Mouse (Mus musculus) stomach, embryonic 14.5 days (tissue): ENCODE data around the gene Plxdc2. TPM values are rescaled to one million over a fixed set of nuclear protein-coding genes. Genes with fewer than 3 reads are reported as not detected.

Source experiments
- ATAC-seq: fragments of 200-750 bp; cut with Nextera tagmentation; 2 replicates; pipeline ENCODE4 v1.8.0; 2017; ENCODE audit warnings: low read depth, moderate TSS enrichment; ENCODE audit not compliant: insufficient number of reproducible peaks, insufficient read depth, low FRiP score
- H3K27ac ChIP-seq: fragments of 300-500 bp; sonication (generic); 2 replicates; pipeline ENCODE4 v1.5.1; 2014; ENCODE audit warnings: mild to moderate bottlenecking, low read length, moderate library complexity, mixed read lengths
- H3K27me3 ChIP-seq: fragments of 300-500 bp; sonication (generic); 2 replicates; pipeline ENCODE4 v1.6.1; 2014; ENCODE audit warnings: low read length, control low read depth, mixed read lengths; ENCODE audit not compliant: control insufficient read depth, insufficient read depth
- H3K36me3 ChIP-seq: fragments of 300-500 bp; sonication (generic); 2 replicates; pipeline ENCODE4 v1.6.1; 2014; ENCODE audit warnings: mild to moderate bottlenecking, control low read depth, low read length, moderate library complexity, mixed read lengths; ENCODE audit not compliant: control insufficient read depth, insufficient read depth
- H3K4me1 ChIP-seq: fragments of 300-500 bp; sonication (generic); 2 replicates; pipeline ENCODE4 v1.6.1; 2014; ENCODE audit warnings: low read length, control low read depth, mixed read lengths; ENCODE audit not compliant: control insufficient read depth, insufficient read depth
- H3K4me2 ChIP-seq: fragments of 300-500 bp; sonication (generic); replicated peaks from 2 replicates; pipeline ENCODE4 v1.6.1; 2014; ENCODE audit warnings: low read depth, low read length, control low read depth
- H3K4me3 ChIP-seq: fragments of 300-500 bp; sonication (generic); 2 replicates; pipeline ENCODE4 v1.5.1; 2014; ENCODE audit warnings: low read depth, low read length, control low read depth
- H3K9ac ChIP-seq: fragments of 300-500 bp; sonication (generic); replicated peaks from 2 replicates; pipeline ENCODE4 v1.6.1; 2014; ENCODE audit warnings: low read depth, mild to moderate bottlenecking, control low read depth, low read length, moderate library complexity, mixed read lengths
- H3K9me3 ChIP-seq: fragments of 300-500 bp; sonication (generic); 2 replicates; pipeline ENCODE4 v1.6.1; 2016; ENCODE audit warnings: low read depth, low read length, control low read depth; ENCODE audit not compliant: control insufficient read depth
- WGBS: fragments of 180-500 bp; shearing (Covaris S2); extraction: QIAGEN DNeasy Blood & Tissue Kit; methylation state at CpG from one replicate; pipeline ENCODE4 v1.1.7; 2014; 5-methylcytosine and 5-hydroxymethylcytosine counted together
- polyA plus RNA-seq: library from polyadenylated mRNA; unstranded; fragments of >200 nt; fragmentation: Nextera tagmentation; extraction: Ambion mirVana; gene quantifications from 2 replicates; pipeline ENCODE4 v1.2.1, GENCODE M21; 2014

Plxdc2 gene
- polyA plus RNA-seq, 1 experiment from 2014 or later = 27.8 TPM

DNA sequence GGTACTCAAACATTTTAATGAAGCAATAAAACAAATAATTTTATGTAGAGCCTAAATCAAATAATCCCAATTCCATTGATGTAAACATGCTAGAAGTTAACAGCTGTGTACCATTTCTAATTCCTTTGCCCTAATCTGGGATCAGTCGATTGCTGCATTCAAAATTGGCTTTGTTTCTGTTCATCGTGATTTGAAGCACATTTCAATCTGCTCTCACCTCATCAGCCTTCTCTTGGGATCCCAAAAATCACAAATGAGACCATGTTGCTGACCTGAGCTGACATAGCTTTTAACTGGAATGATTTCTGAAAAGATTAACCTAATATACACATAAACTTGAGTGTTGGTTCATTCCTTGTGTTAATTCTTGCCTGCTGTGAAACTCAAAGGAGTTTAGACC, 340.3 kb downstream of the Plxdc2 start:
- no peak overlapping the region for H3K4me2 ChIP-seq
- no peak overlapping the region for H3K4me3 ChIP-seq
- no peaks in the 10 kb centered on the region for H3K27me3 ChIP-seq
- no peak overlapping the region for H3K27ac ChIP-seq
- ATAC-seq = no peak
- no peak overlapping the region for H3K9ac ChIP-seq
- H3K9me3 ChIP-seq = no peaks in the 10 kb centered on the region
- H3K4me1 ChIP-seq = no peaks in the 10 kb centered on the region
- WGBS = 65% methylated on average over 2 of the region's 2 CpGs
- H3K36me3 ChIP-seq = no peaks in the 10 kb centered on the region

DNA sequence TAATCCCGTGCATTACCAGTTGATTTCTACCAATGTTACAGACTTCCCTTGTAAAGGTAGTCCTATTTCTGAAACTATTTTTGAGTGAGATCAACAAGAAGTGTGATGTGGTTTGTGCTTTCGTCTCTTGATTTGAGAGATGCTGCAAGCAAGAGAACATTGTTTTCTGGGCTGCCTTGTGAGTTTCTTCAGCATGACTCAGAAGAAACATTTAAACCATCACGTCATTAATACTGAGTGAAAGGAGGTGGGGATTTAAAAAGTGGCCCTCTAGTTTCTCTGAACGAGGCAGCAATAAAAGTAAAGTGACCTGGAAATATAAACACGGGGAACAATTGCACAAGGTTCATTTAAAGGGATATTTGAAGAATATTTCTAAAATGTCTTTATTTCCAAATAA, 341.1 kb downstream of the Plxdc2 start:
- Histone ChIP-seq H3K9ac (no peak overlapping the region), H3K4me1 (no peaks in the 10 kb centered on the region), H3K9me3 (no peaks in the 10 kb centered on the region), H3K36me3 (no peaks in the 10 kb centered on the region), H3K4me2 (no peak overlapping the region), H3K27me3 (no peaks in the 10 kb centered on the region), H3K4me3 (no peak overlapping the region), H3K27ac (no peak overlapping the region)
- ATAC-seq = no peak
- 54% methylated on average over 5 of the region's 5 CpGs for WGBS

DNA sequence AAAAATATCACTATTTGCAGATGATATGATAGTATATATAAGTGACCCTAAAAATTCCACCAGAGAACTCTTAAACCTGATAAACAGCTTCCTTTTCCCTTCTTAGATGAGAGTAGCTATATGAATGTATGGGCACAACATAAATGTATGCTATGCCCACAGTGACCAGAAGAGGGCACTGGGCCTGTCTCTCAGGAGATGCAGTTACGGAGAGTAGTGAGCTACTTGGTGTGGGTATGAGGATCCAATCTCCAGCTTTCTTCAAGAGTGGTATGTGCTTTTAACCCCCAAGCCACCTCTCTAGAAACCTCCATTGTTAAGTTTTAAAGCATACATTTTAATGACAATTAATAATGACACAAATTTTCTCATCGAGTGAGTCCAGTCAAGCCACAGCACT, 350.1 kb downstream of the Plxdc2 start:
- ATAC-seq = no peak
- WGBS = 93% methylated on average over 2 of the region's 2 CpGs
- no peak overlapping the region for H3K4me2 ChIP-seq

DNA sequence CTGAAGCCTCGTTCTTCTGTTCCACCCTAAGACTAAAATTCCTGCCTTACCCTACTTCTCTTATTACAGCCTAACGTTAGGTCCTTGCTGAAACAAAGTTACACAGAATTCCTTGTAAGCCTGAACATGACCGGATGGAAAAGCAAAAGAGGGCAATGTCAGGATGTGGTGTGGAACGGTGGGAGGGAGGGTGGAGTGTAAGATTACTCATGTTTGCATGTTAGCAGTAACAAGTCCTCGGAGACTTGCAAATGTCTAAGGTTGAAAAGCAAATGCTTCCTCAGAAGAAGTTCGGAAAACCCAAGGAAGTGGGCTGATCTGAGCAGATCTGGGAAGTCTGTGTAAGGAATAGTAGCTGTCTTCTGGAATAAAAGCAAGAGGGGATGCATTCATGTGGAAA, 353.8 kb downstream of the Plxdc2 start:
- H3K27ac ChIP-seq = no peak overlapping the region
- no peaks in the 10 kb centered on the region for H3K27me3 ChIP-seq
- no peak overlapping the region for H3K4me2 ChIP-seq
- H3K36me3 ChIP-seq = no peaks in the 10 kb centered on the region
- no peak for ATAC-seq
- H3K4me3 ChIP-seq = no peak overlapping the region
- no peaks in the 10 kb centered on the region for H3K4me1 ChIP-seq
- 52% methylated on average over 6 of the region's 6 CpGs for WGBS
- H3K9me3 ChIP-seq = no peaks in the 10 kb centered on the region
- H3K9ac ChIP-seq = no peak overlapping the region

More for the DNA sequence above, 350.1 kb downstream of the Plxdc2 start:
- Histone ChIP-seq H3K4me3 (no peak overlapping the region), H3K4me1 (no peaks in the 10 kb centered on the region), H3K27ac (no peak overlapping the region), H3K36me3 (no peaks in the 10 kb centered on the region), H3K9me3 (no peaks in the 10 kb centered on the region), H3K27me3 (no peaks in the 10 kb centered on the region), H3K9ac (no peak overlapping the region)

DNA sequence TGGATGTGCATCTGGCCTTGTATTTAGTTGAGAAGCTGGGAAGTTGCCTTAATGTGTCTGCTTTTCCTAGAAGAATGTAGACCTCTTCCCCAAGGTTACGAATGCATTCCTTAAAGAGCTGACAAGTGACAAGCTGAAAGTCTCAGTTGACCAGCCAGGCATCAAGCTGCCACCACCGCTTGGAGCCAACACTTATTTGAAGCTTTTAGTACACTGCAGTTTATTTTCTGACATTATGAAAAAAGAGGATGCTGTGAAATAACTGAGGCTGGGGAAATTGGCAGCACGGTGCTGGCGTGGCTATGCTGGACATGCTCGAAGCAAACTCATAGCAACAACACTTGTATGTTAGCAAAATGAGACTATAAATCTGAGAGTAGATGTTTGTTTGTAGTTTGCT, 374.9 kb downstream of the Plxdc2 start:
- Histone ChIP-seq H3K4me3 (no peak overlapping the region), H3K4me2 (no peak overlapping the region), H3K27ac (no peak overlapping the region), H3K36me3 (no peaks in the 10 kb centered on the region), H3K4me1 (no peaks in the 10 kb centered on the region), H3K9ac (no peak overlapping the region), H3K9me3 (no peaks in the 10 kb centered on the region), H3K27me3 (no peaks in the 10 kb centered on the region)
- 90% methylated on average over 5 of the region's 5 CpGs for WGBS
- no peak for ATAC-seq

DNA sequence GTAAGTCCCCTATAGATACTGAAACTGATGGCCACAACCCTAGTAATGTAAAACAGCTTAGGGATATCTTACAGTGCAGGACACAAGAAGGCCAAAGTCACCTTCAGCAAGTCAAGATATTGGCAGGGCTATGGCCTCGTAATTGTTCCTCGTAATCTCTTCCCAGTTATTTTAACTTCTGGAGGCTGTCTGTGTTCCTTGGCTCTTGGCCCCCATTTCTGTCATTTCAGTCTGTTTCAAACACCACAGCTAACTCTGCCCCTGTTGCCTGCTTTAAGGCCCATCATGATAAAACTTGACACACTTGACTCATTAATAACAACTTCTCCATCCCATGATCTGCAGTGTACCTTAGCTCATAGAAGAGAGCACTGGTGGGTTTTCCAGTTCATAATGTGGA, 378.3 kb downstream of the Plxdc2 start:
- Histone ChIP-seq H3K27me3 (no peaks in the 10 kb centered on the region), H3K9ac (no peak overlapping the region), H3K9me3 (no peaks in the 10 kb centered on the region), H3K36me3 (no peaks in the 10 kb centered on the region), H3K4me3 (no peak overlapping the region), H3K4me2 (no peak overlapping the region), H3K27ac (no peak overlapping the region), H3K4me1 (0 out of 2 replicates have a peak, but pooled peaks cover 3% of the 10 kb centered on the region)
- no peak for ATAC-seq
- 89% methylated on average over 2 of the region's 2 CpGs for WGBS

DNA sequence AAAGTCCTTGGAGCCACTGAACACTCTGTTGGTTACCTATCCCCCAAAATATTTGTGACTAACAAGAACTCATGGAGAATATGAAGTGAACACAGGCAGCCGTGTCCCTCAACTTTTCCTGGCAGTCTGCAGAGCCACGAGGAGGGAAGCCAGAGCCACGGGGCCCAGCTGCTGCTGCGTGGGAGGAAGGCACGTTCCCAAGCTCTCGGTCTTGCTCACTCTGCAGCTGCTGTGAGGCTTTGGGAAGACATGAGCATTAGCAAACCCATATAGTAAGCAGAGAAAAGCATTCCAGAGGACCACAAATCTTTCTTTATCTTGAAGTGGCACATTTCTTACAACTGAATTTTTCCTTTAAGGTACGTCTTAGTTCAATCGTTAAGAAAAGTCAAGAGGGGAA, 382.1 kb downstream of the Plxdc2 start:
- Histone ChIP-seq H3K36me3 (no peaks in the 10 kb centered on the region), H3K27me3 (no peaks in the 10 kb centered on the region), H3K9me3 (no peaks in the 10 kb centered on the region), H3K4me1 (0 out of 2 replicates have a peak, but pooled peaks cover 3% of the 10 kb centered on the region), H3K4me2 (no peak overlapping the region), H3K9ac (no peak overlapping the region), H3K27ac (no peak overlapping the region), H3K4me3 (no peak overlapping the region)
- ATAC-seq = peak; percentile 28; the same call in 1 of the 2 replicates
- 10% methylated on average over 8 of the region's 8 CpGs for WGBS

DNA sequence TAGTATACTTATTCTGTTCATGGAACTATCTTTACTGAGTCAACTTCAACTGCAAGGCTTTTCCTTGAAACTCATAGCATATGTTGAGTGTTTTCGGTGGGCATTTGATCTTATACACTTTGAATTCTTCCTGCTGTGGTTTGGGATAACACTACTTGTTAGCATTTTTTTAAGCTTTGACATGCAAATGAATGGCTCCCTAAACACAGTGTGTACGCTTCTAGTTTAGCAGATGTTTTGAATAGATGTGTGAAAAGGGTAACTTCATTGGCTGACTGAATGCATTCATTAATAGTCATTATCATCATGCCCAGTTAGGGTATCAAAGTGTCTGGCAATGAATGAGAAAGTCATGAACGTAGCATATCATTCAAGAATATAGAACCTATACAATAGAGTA, 385.7 kb downstream of the Plxdc2 start:
- no peak for ATAC-seq
- H3K4me3 ChIP-seq = no peak overlapping the region
- no peak overlapping the region for H3K4me2 ChIP-seq
- H3K27me3 ChIP-seq = no peaks in the 10 kb centered on the region
- H3K36me3 ChIP-seq = no peaks in the 10 kb centered on the region
- 92% methylated on average over 3 of the region's 3 CpGs for WGBS
- H3K9ac ChIP-seq = no peak overlapping the region
- 0 out of 2 replicates have a peak, but pooled peaks cover 3% of the 10 kb centered on the region for H3K4me1 ChIP-seq
- no peaks in the 10 kb centered on the region for H3K9me3 ChIP-seq
- H3K27ac ChIP-seq = no peak overlapping the region

DNA sequence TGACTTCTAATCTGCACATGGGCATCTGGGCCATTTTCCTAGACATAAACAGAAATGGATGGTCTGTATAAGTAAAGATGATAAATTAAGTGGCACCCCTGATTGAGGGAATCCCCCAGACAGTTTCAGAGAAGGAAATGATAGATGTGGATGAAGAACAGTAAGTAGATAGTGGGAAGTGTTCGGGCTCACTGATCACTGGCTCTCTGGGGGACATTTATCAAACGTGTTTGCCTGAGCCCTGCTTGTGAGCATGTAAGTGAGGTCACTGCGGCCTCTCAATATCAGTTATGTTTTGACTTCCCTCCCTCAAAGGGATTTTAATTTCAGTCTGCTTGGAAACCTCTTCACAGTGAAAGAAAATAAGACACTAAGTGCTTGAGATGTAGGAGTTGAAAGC, 387.5 kb downstream of the Plxdc2 start:
- Histone ChIP-seq H3K27ac (no peak overlapping the region), H3K4me1 (0 out of 2 replicates have a peak, but pooled peaks cover 1% of the 10 kb centered on the region), H3K27me3 (no peaks in the 10 kb centered on the region), H3K36me3 (no peaks in the 10 kb centered on the region), H3K9me3 (no peaks in the 10 kb centered on the region), H3K4me3 (no peak overlapping the region), H3K9ac (no peak overlapping the region), H3K4me2 (no peak overlapping the region)
- no peak for ATAC-seq
- 33% methylated on average over 3 of the region's 3 CpGs for WGBS
